Comparison of ENCODE assay signal across 8 mouse cellular contexts in the genomic region with DNA sequence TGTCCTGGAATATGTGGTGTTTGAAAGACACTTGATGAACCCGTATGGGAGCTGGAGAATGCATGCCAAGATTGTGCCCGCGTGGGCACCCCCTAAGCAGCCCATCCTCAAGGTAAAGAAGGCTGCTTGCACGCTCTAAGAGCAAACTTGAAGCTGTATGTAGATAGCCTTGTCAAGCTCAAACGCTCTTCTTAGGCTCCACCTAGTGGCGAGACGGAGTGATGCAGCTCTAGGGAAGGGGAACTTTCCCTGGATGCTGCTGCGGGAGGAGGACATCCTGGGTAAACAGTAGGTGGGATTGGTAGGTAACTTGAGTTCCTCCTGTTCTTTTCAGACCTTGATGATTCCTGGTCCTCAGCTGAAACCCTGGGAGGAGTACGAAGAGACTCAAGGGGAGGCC. TPM values are rescaled to one million over a fixed set of nuclear protein-coding genes. Genes with fewer than 3 reads are reported as not detected.
DNase-seq lines count a peak whose midpoint lies in the region; ATAC-seq and TF ChIP-seq lines count a peak whose summit lies in the region.

No protein-coding gene starts in this region.

- H3K36me3 ChIP-seq in kidney, embryonic 15.5 days: peaks cover 70% of the 10 kb centered on the region
- peaks cover 46% of the 10 kb centered on the region for H3K36me3 ChIP-seq in ES-Bruce4 (ENCODE audit: control insufficient read depth, insufficient read depth, low read length, poor library complexity, severe bottlenecking)

- H3K9me3 ChIP-seq in kidney, embryonic 15.5 days (replicated peaks): no peaks in the 10 kb centered on the region
- no peaks in the 10 kb centered on the region for H3K9me3 ChIP-seq in ES-Bruce4 (replicated peaks; ENCODE audit: control insufficient read depth, insufficient read depth, low read length, poor library complexity, severe bottlenecking)

- peak; percentile 90 for TF ChIP-seq CTCF in ES-Bruce4 (IDR thresholded peaks at IDR 0.05; ENCODE audit: low read depth, low read length)
- TF ChIP-seq CTCF in olfactory bulb, adult 2 months (IDR thresholded peaks at IDR 0.05; ENCODE audit: insufficient read depth, low read depth, low read length): peak; percentile 73

- WGBS in kidney, embryonic 15.5 days: 26% methylated on average over 9 of the region's 9 CpGs
- 18% methylated on average over 9 of the region's 9 CpGs for WGBS in olfactory bulb, adult 2 months

- H3K27ac ChIP-seq in kidney, embryonic 15.5 days: no peak overlapping the region
- H3K27ac ChIP-seq in ES-Bruce4 (ENCODE audit: insufficient read depth, low read length): no peak overlapping the region
- no peak overlapping the region for H3K27ac ChIP-seq in olfactory bulb, adult 2 months (ENCODE audit: insufficient read depth, low read depth, low read length)

- no peak for TF ChIP-seq EP300 in ES-Bruce4 (IDR thresholded peaks at IDR 0.05; ENCODE audit: insufficient read depth, low read depth, low read length)

- peak; percentile 66 for DNase-seq in kidney, adult 18-20 months
- DNase-seq in adrenal gland, postnatal 25 days: peak; percentile 64
- peak; percentile 46 to 49 for DNase-seq in frontal cortex, postnatal 25 days (ENCODE audit: low spot score in 2 of 2)
- DNase-seq in left cerebral cortex, postnatal 25 days (ENCODE audit: low spot score in 2 of 2): peak; percentile 50 to 62
- DNase-seq in yolk sac, embryonic 10.5 days (ENCODE audit: low spot score): peak; percentile 51

- ATAC-seq in kidney, embryonic 15.5 days (replicated peaks; ENCODE audit: low FRiP score): no peak

- no peak overlapping the region for H3K4me3 ChIP-seq in kidney, embryonic 15.5 days (replicated peaks)
- no peak overlapping the region for H3K4me3 ChIP-seq in ES-Bruce4 (ENCODE audit: low read depth, low read length)
- H3K4me3 ChIP-seq in olfactory bulb, adult 2 months (ENCODE audit: insufficient read depth, low read depth, low read length): no peak overlapping the region

- H3K4me2 ChIP-seq in kidney, embryonic 15.5 days: no peak overlapping the region

- H3K4me1 ChIP-seq in kidney, embryonic 15.5 days: no peaks in the 10 kb centered on the region
- peaks cover 2% of the 10 kb centered on the region for H3K4me1 ChIP-seq in ES-Bruce4 (ENCODE audit: control insufficient read depth, insufficient read depth, low read length)
- H3K4me1 ChIP-seq in olfactory bulb, adult 2 months (ENCODE audit: control insufficient read depth, insufficient read depth, low read length): no peaks in the 10 kb centered on the region

- no peaks in the 10 kb centered on the region for H3K27me3 ChIP-seq in kidney, embryonic 15.5 days
- no peaks in the 10 kb centered on the region for H3K27me3 ChIP-seq in ES-Bruce4 (ENCODE audit: control insufficient read depth, insufficient read depth, low read length, poor library complexity, severe bottlenecking)

- TF ChIP-seq POLR2A in ES-Bruce4 (IDR thresholded peaks at IDR 0.05; ENCODE audit: insufficient read depth, low read length): no peak
- no peak for TF ChIP-seq POLR2A in olfactory bulb, adult 2 months (IDR thresholded peaks at IDR 0.05; ENCODE audit: insufficient read depth, low read depth, low read length)

- H3K9ac ChIP-seq in kidney, embryonic 15.5 days: no peak overlapping the region
- no peak overlapping the region for H3K9ac ChIP-seq in ES-Bruce4 (ENCODE audit: low read depth, poor library complexity, severe bottlenecking)

- intact Hi-C loops in left cerebral cortex, postnatal 25 days (cut with DNase I): no loop called here

RNA-seq across cellular contexts. Expression of gene Mrpl45, which starts 12.6 kb away (rescaled TPM):
- polyA plus RNA-seq in kidney, embryonic 15.5 days (2015; fragmentation: Nextera tagmentation; extraction: Ambion mirVana): 52.4 and 54.1 TPM in 2 replicates
- 92.7 and 103 TPM in 2 replicates for polyA plus RNA-seq in ES-Bruce4 (2011; ENCODE audit: insufficient read depth, insufficient read length, low read depth, missing spikeins)
- 25.9 and 31.6 TPM in 2 replicates for total RNA-seq in adrenal gland, postnatal 25 days (2021)
- total RNA-seq in left cerebral cortex, postnatal 25 days (2021): 10 to 100 TPM; 27.0 to 27.2 TPM
- not detected in 2 replicates for polyA plus RNA-seq in olfactory bulb, adult 2 months (2012; ENCODE audit: insufficient read depth, insufficient read length, low replicate concordance, missing spikeins)

RNA-seq across cellular contexts. Expression of gene Gpr179, which starts 23.7 kb away (rescaled TPM):
- polyA plus RNA-seq in kidney, embryonic 15.5 days (2015; fragmentation: Nextera tagmentation; extraction: Ambion mirVana): 0.10 and 0.53 TPM in 2 replicates
- 0.14 and 0.24 TPM in 2 replicates for polyA plus RNA-seq in ES-Bruce4 (2011; ENCODE audit: insufficient read depth, insufficient read length, low read depth, missing spikeins)
- 1.8 and 4.7 TPM in 2 replicates for total RNA-seq in adrenal gland, postnatal 25 days (2021)
- total RNA-seq in left cerebral cortex, postnatal 25 days (2021): under 1 TPM; 0.18 to 0.43 TPM
- not detected in 2 replicates for polyA plus RNA-seq in olfactory bulb, adult 2 months (2012; ENCODE audit: insufficient read depth, insufficient read length, low replicate concordance, missing spikeins)

RNA-seq across cellular contexts. Expression of gene Socs7, which starts 34.2 kb away (rescaled TPM):
- polyA plus RNA-seq in kidney, embryonic 15.5 days (2015; fragmentation: Nextera tagmentation; extraction: Ambion mirVana): 3.8 and 3.9 TPM in 2 replicates
- 21.1 and 25.5 TPM in 2 replicates for polyA plus RNA-seq in ES-Bruce4 (2011; ENCODE audit: insufficient read depth, insufficient read length, low read depth, missing spikeins)
- total RNA-seq in adrenal gland, postnatal 25 days (2021): 21.0 and 27.5 TPM in 2 replicates
- total RNA-seq in left cerebral cortex, postnatal 25 days (2021): 10 to 100 TPM; 87.3 to 94.1 TPM
- polyA plus RNA-seq in olfactory bulb, adult 2 months (2012; ENCODE audit: insufficient read depth, insufficient read length, low replicate concordance, missing spikeins): not detected in 2 replicates

RNA-seq across cellular contexts. Expression of gene Npepps, which starts 47.7 kb away (rescaled TPM):
- 76.9 and 88.5 TPM in 2 replicates for polyA plus RNA-seq in kidney, embryonic 15.5 days (2015; fragmentation: Nextera tagmentation; extraction: Ambion mirVana)
- 213 and 223 TPM in 2 replicates for polyA plus RNA-seq in ES-Bruce4 (2011; ENCODE audit: insufficient read depth, insufficient read length, low read depth, missing spikeins)
- total RNA-seq in adrenal gland, postnatal 25 days (2021): 109 and 110 TPM in 2 replicates
- 100 to 1,000 TPM; 133 to 134 TPM for total RNA-seq in left cerebral cortex, postnatal 25 days (2021)
- 421 TPM in 1 of 2 replicates, not detected in the other for polyA plus RNA-seq in olfactory bulb, adult 2 months (2012; ENCODE audit: insufficient read depth, insufficient read length, low replicate concordance, missing spikeins)

Comparison
In these comparisons a context has a peak if more than half of its experiments do, and no peak if none do; other contexts are left out.
1. RNA of gene Mrpl45, which starts 12.6 kb away (polyA plus RNA-seq): 92.7 to 103 TPM in ES-Bruce4 and 52.4 to 54.1 TPM in kidney, embryonic 15.5 days; not detected in olfactory bulb, adult 2 months; every median in the first group is over 10 times any median in the second.
2. Peak in every context shown above with its lines, with median percentiles within 50 percentile points of each other: DNase-seq.